Mouse (Mus musculus) ES-Bruce4 (cell line): ENCODE data around the gene Dnajc5.

Experiments used
- CTCF ChIP-seq: IDR thresholded peaks from one replicate; pipeline ENCODE4 v1.8.1; 2011; ENCODE audit warnings: low read depth, low read length
- EP300 ChIP-seq: IDR thresholded peaks from 2 replicates; pipeline ENCODE4 v1.6.1; 2011; ENCODE audit warnings: low read depth, low read length; ENCODE audit not compliant: insufficient read depth

- TF ChIP-seq EP300 (no peak), CTCF (no peak)
Measured at GRCm38 (mm10) chr2:181498644-181499043, 21.6 kb upstream of the Dnajc5 start.
